Mouse (Mus musculus) embryonic facial prominence, embryonic 10.5 days (tissue): ENCODE data around the gene Stard3nl. TPM values are rescaled to one million over a fixed set of nuclear protein-coding genes. Genes with fewer than 3 reads are reported as not detected.
A peak's percentile ranks its signal among the peaks of the same experiment; 100 is the strongest.

ENCODE experiments used
- DNase-seq: peaks from one replicate; pipeline ENCODE4 v3.0.0-alpha.2; 2017; ENCODE audit warnings: low spot score
- H3K27ac ChIP-seq: fragments of 300-500 bp; sonication (generic); replicated peaks from 2 replicates; pipeline ENCODE4 v1.5.1; 2016; ENCODE audit warnings: mild to moderate bottlenecking
- H3K27me3 ChIP-seq: fragments of 300-500 bp; sonication (generic); replicated peaks from 2 replicates; pipeline ENCODE4 v1.6.1; 2016; ENCODE audit warnings: low read depth, mild to moderate bottlenecking; ENCODE audit not compliant: poor library complexity, severe bottlenecking
- H3K36me3 ChIP-seq: fragments of 300-500 bp; sonication (generic); replicated peaks from 2 replicates; pipeline ENCODE4 v1.6.1; 2016; ENCODE audit warnings: mild to moderate bottlenecking, moderate library complexity
- H3K4me1 ChIP-seq: fragments of 300-500 bp; sonication (generic); 2 replicates; pipeline ENCODE4 v1.6.1; 2016
- H3K4me3 ChIP-seq: fragments of 300-500 bp; sonication (generic); 2 replicates; pipeline ENCODE4 v1.5.1; 2016; ENCODE audit warnings: mild to moderate bottlenecking, moderate library complexity
- H3K9me3 ChIP-seq: fragments of 300-500 bp; sonication (generic); 2 replicates; pipeline ENCODE4 v1.6.1; 2016; ENCODE audit warnings: mild to moderate bottlenecking
- WGBS: fragments of 180-500 bp; shearing (Covaris S2); methylation state at CpG from one replicate; pipeline ENCODE4 v1.1.7; 2016; 5-methylcytosine and 5-hydroxymethylcytosine counted together
- polyA plus RNA-seq: library from polyadenylated mRNA; unstranded; fragments of >200 nt; fragmentation: Nextera tagmentation; extraction: Ambion mirVana; gene quantifications from 2 replicates; pipeline ENCODE4 v1.2.1, GENCODE M21; 2016

Gene Stard3nl
- polyA plus RNA-seq, 1 experiment from 2014 or later, result 102 TPM

DNA sequence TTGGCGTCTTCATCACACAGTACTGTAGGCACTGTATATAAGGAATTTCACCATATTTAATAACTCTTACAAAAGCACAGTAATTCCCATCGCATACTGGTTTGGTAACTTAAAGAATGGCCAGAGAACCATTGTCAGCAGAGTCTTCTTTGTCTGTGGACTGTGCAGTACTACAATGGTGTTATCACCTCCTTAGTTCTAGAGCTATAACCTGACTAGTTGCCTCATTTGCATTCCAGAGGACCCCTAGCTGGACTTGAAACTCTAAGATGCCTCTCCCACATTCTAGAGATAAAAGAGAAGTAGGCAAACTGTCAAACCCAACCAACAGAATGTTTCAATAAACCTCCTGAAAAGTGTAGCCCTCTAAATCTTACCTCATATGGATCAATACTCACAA, 12.4 kb upstream of the Stard3nl start:
- Histone ChIP-seq H3K4me3 (no peak overlapping the region), H3K4me1 (no peaks in the 10 kb centered on the region), H3K27me3 (no peaks in the 10 kb centered on the region), H3K9me3 (no peaks in the 10 kb centered on the region), H3K27ac (no peak overlapping the region), H3K36me3 (no peaks in the 10 kb centered on the region)
- DNase-seq, result no peak
- WGBS, result 89% methylated on average over 2 of the region's 2 CpGs

DNA sequence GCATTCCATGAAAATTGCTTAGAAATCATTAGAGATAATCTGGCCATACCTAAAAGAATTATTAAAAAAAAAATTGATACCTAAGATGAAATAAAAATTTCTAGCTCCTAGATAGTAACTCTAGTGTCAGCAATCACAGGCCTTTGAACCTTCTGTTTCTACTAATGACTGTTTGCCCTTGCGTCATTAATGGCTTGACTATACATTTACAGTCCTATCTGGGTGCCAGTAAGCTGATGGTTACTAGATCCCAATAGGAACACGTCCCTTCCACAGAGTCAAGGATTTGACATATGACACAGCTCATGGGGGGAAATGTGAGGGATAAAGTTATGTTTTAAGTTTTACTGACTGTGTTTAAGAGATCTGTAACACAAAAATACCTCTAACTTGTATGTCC, 9.0 kb upstream of the Stard3nl start:
- H3K27me3 ChIP-seq, result no peaks in the 10 kb centered on the region
- 83% methylated on average over 2 of the region's 2 CpGs for WGBS
- H3K9me3 ChIP-seq, result no peaks in the 10 kb centered on the region

DNA sequence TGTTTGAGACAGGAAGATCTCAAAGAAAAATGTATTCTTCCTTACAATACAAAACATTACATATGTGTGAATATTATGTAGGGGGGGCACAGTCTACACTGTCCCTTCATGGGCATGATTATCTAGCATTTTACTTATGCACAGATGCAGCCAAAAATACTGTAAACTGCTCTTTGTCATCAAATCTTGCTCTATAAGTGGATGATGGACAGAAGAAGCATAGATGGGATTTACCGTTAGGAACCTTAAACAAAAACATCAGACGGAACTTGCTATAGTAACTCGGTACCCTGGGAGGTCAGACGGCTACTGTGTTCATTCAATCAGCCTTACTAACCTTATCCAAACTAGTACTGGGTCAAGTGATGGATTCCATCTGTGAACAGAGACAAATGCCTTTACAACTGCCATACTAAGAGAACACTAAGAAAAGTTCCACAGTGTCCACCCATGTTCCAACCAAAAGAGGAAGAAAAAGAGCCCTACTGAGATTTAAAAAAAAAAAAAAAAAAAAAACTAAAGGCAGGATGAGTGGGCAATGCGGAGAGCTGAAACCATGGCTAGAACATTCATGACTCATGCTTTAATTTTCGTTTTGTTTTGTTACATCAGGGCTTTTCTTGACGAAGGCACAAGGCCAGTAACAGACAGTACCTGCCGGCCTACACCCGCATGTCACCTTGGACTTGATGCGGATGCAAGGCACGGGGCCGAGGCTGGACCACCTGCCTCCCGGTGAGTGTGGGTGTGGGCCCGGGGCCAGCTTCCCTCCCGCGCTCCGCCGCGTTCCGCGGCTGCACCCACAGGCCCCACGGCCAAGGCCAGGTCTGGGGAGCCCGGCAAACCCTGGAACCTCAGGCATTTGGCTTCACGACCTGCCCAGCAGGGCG, 552 bp downstream of the Stard3nl start:
- Histone ChIP-seq H3K4me3 (peak overlapping the region; percentile 84), H3K27me3 (no peaks in the 10 kb centered on the region), H3K9me3 (no peaks in the 10 kb centered on the region), H3K36me3 (no peaks in the 10 kb centered on the region), H3K4me1 (peaks cover 17% of the 10 kb centered on the region), H3K27ac (peak overlapping the region; percentile 90)
- 1% methylated on average over 25 of the region's 25 CpGs for WGBS
- no peak for DNase-seq

More for the DNA sequence above, 9.0 kb upstream of the Stard3nl start:
- H3K36me3 ChIP-seq, result no peaks in the 10 kb centered on the region
- no peak for DNase-seq
- no peak overlapping the region for H3K4me3 ChIP-seq
- H3K27ac ChIP-seq, result no peak overlapping the region
- no peaks in the 10 kb centered on the region for H3K4me1 ChIP-seq

DNA sequence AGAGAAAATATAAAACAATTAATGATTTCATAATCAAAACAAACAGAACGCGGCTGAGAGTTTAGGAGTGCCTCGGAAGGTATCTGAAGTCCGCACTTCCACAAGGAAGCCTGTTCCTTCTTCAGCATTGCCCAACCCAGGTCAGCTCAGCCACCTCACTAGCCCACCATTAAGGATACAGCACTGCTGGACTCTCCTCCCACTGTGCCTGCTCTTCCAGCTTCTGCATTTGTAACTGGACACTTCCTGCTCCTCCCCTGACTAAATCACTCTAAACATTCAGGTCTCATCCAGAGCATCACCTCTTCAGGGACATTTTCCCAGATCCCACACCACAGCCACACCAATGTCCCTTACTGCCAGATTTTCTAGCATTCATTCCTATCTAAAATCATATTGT, 1.4 kb downstream of the Stard3nl start:
- H3K27me3 ChIP-seq, result no peaks in the 10 kb centered on the region
- peak overlapping the region; percentile 84 for H3K4me3 ChIP-seq
- H3K27ac ChIP-seq, result no peak overlapping the region
- H3K9me3 ChIP-seq, result no peaks in the 10 kb centered on the region
- no peaks in the 10 kb centered on the region for H3K36me3 ChIP-seq
- peak; percentile 26 for DNase-seq
- H3K4me1 ChIP-seq, result peaks cover 17% of the 10 kb centered on the region
- WGBS, result 56% methylated on average over 4 of the region's 4 CpGs

DNA sequence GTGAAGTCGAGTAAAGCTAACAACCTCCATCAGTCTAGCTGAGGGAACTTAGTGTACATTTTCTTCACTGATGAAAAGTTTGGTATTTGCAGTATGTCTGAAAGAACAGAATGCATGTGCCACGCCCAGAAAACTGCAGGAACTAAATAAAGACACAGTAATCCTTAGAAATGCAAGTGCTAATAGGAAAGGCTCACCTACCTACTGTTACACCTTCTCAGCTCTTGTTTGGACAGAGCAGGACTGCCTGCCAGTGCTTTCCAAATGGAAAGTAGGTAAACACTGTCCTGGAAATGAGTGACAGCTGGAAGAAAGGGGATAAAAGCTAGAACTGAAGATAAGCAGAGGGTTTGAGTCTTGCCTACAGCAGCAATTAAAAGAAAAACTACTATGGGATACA, 1.9 kb downstream of the Stard3nl start:
- no peak for DNase-seq
- Histone ChIP-seq H3K4me3 (peak overlapping the region; percentile 84; the same call in 1 of the 2 replicates), H3K9me3 (no peaks in the 10 kb centered on the region), H3K36me3 (no peaks in the 10 kb centered on the region), H3K27ac (no peak overlapping the region), H3K4me1 (peaks cover 17% of the 10 kb centered on the region), H3K27me3 (no peaks in the 10 kb centered on the region)
- whole genome bisulfite sequencing, result 82% methylated on average over 2 of the region's 2 CpGs

DNA sequence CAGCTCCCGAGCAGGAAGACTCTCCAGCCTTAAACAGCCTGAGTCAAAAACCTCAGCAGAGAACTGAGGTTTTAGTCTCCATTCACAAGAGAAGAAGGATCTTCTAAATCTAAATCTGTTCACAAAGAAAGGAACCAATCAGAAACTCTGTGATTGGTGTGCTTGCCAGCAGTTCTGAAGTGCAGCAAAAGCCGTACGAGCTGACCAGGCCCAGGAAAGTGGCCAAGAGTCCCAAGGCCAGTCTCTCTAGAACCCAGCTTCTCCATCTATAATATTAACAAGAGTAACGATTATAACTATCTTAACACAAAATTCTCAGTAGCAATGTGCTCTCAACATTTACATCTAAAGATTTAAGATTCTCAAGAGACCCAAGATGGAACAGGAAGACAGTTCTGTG, 4.0 kb downstream of the Stard3nl start:
- Histone ChIP-seq H3K4me1 (peaks cover 17% of the 10 kb centered on the region), H3K36me3 (no peaks in the 10 kb centered on the region), H3K9me3 (no peaks in the 10 kb centered on the region), H3K27ac (no peak overlapping the region), H3K27me3 (no peaks in the 10 kb centered on the region), H3K4me3 (no peak overlapping the region)
- 89% methylated on average over 4 of the region's 4 CpGs for WGBS
- DNase-seq, result no peak

DNA sequence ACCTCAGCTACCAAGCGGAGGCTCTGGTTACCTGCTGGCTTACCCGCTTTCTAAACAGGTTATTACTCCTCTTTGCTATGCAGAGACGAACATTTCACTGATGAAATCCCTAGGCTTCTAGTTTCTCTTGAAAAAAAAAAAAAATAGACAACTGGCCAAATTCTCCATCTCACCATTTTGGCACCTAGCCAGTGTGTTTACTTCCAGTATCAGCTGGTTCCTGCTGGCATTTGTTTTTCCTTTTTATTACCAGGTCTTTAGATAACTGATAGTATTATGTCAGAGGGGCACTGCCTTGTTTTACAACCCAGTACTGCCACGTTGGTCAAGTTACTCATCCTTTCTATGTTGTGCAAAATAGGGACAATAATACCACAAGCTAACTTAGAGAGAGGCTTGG, 5.3 kb downstream of the Stard3nl start:
- WGBS, result 71% methylated on average over 4 of the region's 4 CpGs
- Histone ChIP-seq H3K27me3 (no peaks in the 10 kb centered on the region), H3K27ac (no peak overlapping the region), H3K4me3 (no peak overlapping the region), H3K4me1 (peaks cover 13% of the 10 kb centered on the region), H3K9me3 (no peaks in the 10 kb centered on the region), H3K36me3 (no peaks in the 10 kb centered on the region)
- no peak for DNase-seq

DNA sequence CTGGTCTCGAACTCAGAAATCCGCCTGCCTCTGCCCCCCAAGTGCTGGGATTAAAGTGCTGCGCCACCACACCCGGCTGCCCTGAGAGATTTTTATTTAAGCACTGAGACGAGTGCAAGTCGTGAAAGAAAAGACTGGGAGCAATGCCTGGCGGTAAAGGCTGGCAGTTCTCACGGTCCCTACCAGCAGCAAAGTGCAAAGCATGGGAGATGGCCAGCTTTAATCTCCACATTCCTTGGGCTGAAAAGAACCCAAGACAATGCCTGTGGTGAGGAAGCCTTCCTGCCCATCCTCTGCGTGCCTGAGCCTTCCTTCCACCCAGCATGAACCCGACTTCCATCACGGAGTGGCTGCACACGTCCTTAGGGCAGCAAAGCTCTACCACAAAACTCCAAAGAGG, 5.7 kb downstream of the Stard3nl start:
- 48% methylated on average over 12 of the region's 12 CpGs for WGBS
- no peaks in the 10 kb centered on the region for H3K27me3 ChIP-seq
- no peaks in the 10 kb centered on the region for H3K36me3 ChIP-seq
- H3K9me3 ChIP-seq, result no peaks in the 10 kb centered on the region
- no peak overlapping the region for H3K4me3 ChIP-seq
- DNase-seq, result no peak
- H3K27ac ChIP-seq, result no peak overlapping the region
- H3K4me1 ChIP-seq, result peaks cover 12% of the 10 kb centered on the region

DNA sequence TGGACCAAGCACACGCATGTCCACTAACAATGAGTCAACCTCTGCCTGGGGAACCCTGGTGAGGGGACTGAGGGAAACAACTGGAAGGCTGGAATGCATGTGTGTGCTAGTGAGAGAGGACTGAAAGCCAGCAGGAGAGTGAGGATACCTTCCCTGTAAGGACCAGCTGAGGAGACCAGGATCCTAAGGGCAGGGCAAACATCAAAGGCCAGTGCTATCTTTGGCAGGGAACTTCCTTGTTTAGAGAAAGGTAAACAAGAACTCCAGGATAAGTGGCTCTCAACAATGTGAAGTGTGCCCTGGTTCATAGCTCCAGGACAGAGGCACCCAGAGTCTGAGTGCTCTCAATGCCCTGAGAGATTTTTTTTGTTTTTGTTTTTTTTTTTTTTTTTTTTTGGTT, 6.2 kb downstream of the Stard3nl start:
- DNase-seq, result no peak
- H3K4me1 ChIP-seq, result peaks cover 8% of the 10 kb centered on the region
- H3K27me3 ChIP-seq, result no peaks in the 10 kb centered on the region
- no peaks in the 10 kb centered on the region for H3K9me3 ChIP-seq
- no peak overlapping the region for H3K4me3 ChIP-seq
- no peaks in the 10 kb centered on the region for H3K36me3 ChIP-seq
- WGBS, result 74% methylated on average over 1 of the region's 1 CpGs
- H3K27ac ChIP-seq, result no peak overlapping the region

DNA sequence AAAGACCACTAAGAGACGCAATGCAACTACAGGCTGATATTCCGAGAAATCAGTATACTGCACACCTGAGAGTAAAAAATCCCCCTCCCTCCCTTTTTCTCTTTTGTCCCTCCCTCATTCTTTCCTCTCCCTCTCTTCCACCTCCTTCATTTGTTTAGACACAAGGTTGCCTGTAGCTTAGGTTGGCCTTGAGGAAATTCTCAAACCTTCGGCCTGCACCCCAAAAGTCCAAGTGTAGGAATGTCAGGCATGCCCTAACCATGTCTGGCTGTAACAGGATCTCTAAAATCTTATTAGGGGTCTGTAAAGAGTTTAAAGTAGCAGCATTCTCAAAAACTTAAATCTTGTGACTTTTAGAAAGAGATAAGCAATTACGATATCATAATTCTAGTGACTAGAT, 10.4 kb downstream of the Stard3nl start:
- Histone ChIP-seq H3K4me1 (no peaks in the 10 kb centered on the region), H3K36me3 (no peaks in the 10 kb centered on the region), H3K4me3 (no peak overlapping the region), H3K27ac (no peak overlapping the region), H3K9me3 (no peaks in the 10 kb centered on the region), H3K27me3 (no peaks in the 10 kb centered on the region)
- WGBS, result 90% methylated on average over 4 of the region's 4 CpGs
- DNase-seq, result no peak

DNA sequence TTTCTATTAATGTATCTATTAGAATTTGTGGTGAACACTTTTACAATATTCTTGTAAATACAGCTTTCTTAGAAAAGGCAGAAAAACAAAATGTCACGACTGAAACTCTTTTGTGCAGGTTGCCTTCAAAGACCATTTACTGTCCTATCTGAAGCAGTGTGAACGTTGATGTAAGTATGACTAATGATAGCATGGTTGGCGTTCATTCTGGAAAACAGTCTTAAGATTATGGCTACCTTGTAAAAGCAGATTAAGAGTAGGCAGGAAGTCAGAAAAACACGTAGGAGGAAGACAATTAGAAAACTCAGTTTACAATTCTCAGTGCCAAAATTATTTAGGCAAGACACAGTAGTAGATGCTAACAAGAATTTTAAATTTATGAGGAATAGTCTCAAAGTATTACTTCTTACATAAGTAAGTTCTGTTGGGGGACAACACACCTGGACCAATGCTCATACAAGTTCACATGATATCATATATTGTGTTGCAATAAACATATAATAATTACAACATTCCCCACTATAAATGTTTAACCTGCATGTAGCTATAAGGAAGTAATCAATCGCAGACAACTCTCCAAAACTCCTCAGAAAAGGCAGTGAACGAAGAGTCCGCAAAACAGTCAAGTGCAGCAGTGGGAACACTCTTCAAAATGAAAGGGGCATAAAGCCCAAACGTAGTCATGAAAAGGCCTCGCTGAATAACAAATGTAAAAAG, 14.3 kb downstream of the Stard3nl start:
- H3K36me3 ChIP-seq, result 0 out of 2 replicates have a peak, but pooled peaks cover 2% of the 10 kb centered on the region
- H3K9me3 ChIP-seq, result no peaks in the 10 kb centered on the region
- no peak overlapping the region for H3K27ac ChIP-seq
- WGBS, result 88% methylated on average over 9 of the region's 9 CpGs
- H3K4me3 ChIP-seq, result no peak overlapping the region
- no peaks in the 10 kb centered on the region for H3K27me3 ChIP-seq
- DNase-seq, result no peak
- 0 out of 2 replicates have a peak, but pooled peaks cover 5% of the 10 kb centered on the region for H3K4me1 ChIP-seq

DNA sequence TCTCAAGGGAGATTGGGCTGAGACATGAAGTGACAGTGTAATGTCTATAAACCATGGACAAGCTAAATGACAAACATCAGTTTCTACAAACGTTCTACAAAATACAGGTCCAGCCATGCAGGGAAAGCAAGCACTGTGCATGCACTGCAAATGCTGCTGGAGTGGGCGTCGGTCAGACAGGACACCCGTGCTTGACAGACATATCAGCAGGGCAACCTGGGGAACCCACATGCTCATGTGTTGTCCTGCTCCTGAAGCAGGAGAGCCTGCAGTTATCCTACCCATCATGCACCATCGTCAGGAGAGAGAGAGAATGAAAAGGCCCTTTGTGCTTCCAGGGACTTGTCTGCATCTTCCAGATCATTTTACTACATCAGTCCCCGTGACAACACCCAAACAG, 16.3 kb downstream of the Stard3nl start:
- 0 out of 2 replicates have a peak, but pooled peaks cover 5% of the 10 kb centered on the region for H3K4me1 ChIP-seq
- no peaks in the 10 kb centered on the region for H3K9me3 ChIP-seq
- no peaks in the 10 kb centered on the region for H3K27me3 ChIP-seq
- H3K4me3 ChIP-seq, result no peak overlapping the region
- DNase-seq, result no peak
- peaks cover 11% of the 10 kb centered on the region for H3K36me3 ChIP-seq
- 74% methylated on average over 6 of the region's 6 CpGs for WGBS
- H3K27ac ChIP-seq, result no peak overlapping the region
